In the genomic region with DNA sequence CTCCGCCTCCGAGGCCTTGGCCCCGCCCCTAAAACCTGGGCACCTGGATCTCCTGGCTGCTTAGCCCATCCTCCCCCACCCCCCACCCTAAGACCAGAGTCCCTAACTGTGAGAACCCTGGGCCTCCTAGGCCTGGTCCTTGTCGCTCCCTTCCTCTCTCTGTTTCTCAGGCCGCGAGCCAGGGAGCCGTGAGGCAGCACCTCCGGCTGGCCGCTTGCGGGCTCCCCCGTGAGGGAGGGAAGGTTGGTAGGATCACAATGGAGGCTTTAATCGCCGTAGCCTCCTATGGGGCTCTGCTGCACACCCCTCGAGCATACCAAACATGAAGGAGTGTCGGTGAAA, we compare ENCODE assay signal across 9 mouse cellular contexts. TPM values are rescaled to one million over a fixed set of nuclear protein-coding genes. Genes with fewer than 3 reads are reported as not detected.
DNase-seq lines count a peak whose midpoint lies in the region; ATAC-seq and TF ChIP-seq lines count a peak whose summit lies in the region.
"Had no signal": no experiment of that assay in that cellular context is flagged by ENCODE, and none has a peak within 500 bp of the region (broad histone marks: within the 10 kb centered on the region; RNA-seq: fewer than 3 reads in every experiment).

No protein-coding gene starts in this region.

- peak overlapping the region; percentile 86 for H3K9ac ChIP-seq in embryonic facial prominence, embryonic 13.5 days
- H3K9ac ChIP-seq in intestine, embryonic 16.5 days (ENCODE audit: low read depth, low read length) = peak overlapping the region; percentile 86

- H3K27ac ChIP-seq in layer of hippocampus, adult 2 months = peak overlapping the region; percentile 94
- peak overlapping the region; percentile 96 for H3K27ac ChIP-seq in embryonic facial prominence, embryonic 13.5 days
- H3K27ac ChIP-seq in intestine, embryonic 16.5 days (ENCODE audit: low read length) = peak overlapping the region; percentile 99

- H3K4me1 ChIP-seq in embryonic facial prominence, embryonic 13.5 days = peaks cover 67% of the 10 kb centered on the region
- H3K4me1 ChIP-seq in intestine, embryonic 16.5 days (ENCODE audit: control insufficient read depth, insufficient read depth, low read length) = peaks cover 50% of the 10 kb centered on the region

- H3K27me3 ChIP-seq in embryonic facial prominence, embryonic 13.5 days = no peaks in the 10 kb centered on the region
- H3K27me3 ChIP-seq in intestine, embryonic 16.5 days (replicated peaks; ENCODE audit: control insufficient read depth, insufficient read depth, low read length) = no peaks in the 10 kb centered on the region
- H3K27me3 ChIP-seq in myocyte (ENCODE audit: control insufficient read depth, insufficient read depth, insufficient read length) = no peaks in the 10 kb centered on the region

- intact Hi-C loops in gastrocnemius, postnatal 14 days (cut with DNase I; ENCODE audit: low total_unique reads) = no loop called here

- under 1% methylated on average over 15 of the region's 15 CpGs for WGBS in embryonic facial prominence, embryonic 13.5 days
- under 1% methylated on average over 15 of the region's 15 CpGs for WGBS in intestine, embryonic 16.5 days

- DNase-seq in layer of hippocampus, adult 2 months (ENCODE audit: low spot score in 2 of 2) = no peak
- DNase-seq in layer of hippocampus, adult 9-10 months (ENCODE audit: low spot score) = no peak
- DNase-seq in ovary, postnatal 10 days (ENCODE audit: low spot score) = no peak
- DNase-seq in gastrocnemius, postnatal 14 days = no peak
- DNase-seq in right cerebral cortex, postnatal 14 days = no peak

- H3K4me3 ChIP-seq in layer of hippocampus, adult 2 months = peak overlapping the region; percentile 81
- peak overlapping the region; percentile 82 for H3K4me3 ChIP-seq in embryonic facial prominence, embryonic 13.5 days
- H3K4me3 ChIP-seq in intestine, embryonic 16.5 days (ENCODE audit: low read length) = peak overlapping the region; percentile 81
- H3K4me3 ChIP-seq in myocyte = peak overlapping the region; percentile 97

- H3K4me2 ChIP-seq in embryonic facial prominence, embryonic 13.5 days = peak overlapping the region; percentile 95
- peak overlapping the region; percentile 99 for H3K4me2 ChIP-seq in intestine, embryonic 16.5 days (ENCODE audit: low read depth, low read length)
- peak overlapping the region; percentile 92 for H3K4me2 ChIP-seq in myocyte (ENCODE audit: low read depth)

- peaks cover 18% of the 10 kb centered on the region for H3K79me2 ChIP-seq in myocyte (ENCODE audit: control insufficient read depth, insufficient read depth)

- no peaks in the 10 kb centered on the region for H3K9me3 ChIP-seq in embryonic facial prominence, embryonic 13.5 days
- H3K9me3 ChIP-seq in intestine, embryonic 16.5 days (ENCODE audit: control insufficient read depth, low read length) = no peaks in the 10 kb centered on the region

- no peak for ATAC-seq in embryonic facial prominence, embryonic 13.5 days (ENCODE audit: insufficient number of reproducible peaks, insufficient read depth, low FRiP score, low TSS enrichment, low read depth)
- no peak for ATAC-seq in intestine, embryonic 16.5 days

- TF ChIP-seq POLR2A in myocyte (IDR thresholded peaks at IDR 0.05; ENCODE audit: insufficient read length, low read depth) = no peak

- peaks cover 12% of the 10 kb centered on the region for H3K36me3 ChIP-seq in embryonic facial prominence, embryonic 13.5 days
- H3K36me3 ChIP-seq in intestine, embryonic 16.5 days (ENCODE audit: control insufficient read depth, insufficient read depth, low read length) = 0 out of 2 replicates have a peak, but pooled peaks cover 2% of the 10 kb centered on the region
- no peaks in the 10 kb centered on the region for H3K36me3 ChIP-seq in myocyte (ENCODE audit: control insufficient read depth, insufficient read depth)

- peak overlapping the region; percentile 57 for H3ac ChIP-seq in myocyte (ENCODE audit: control insufficient read depth, insufficient read length)

- TF ChIP-seq CTCF in layer of hippocampus, adult 2 months (conservative IDR thresholded peaks at IDR 0.05) = peak; percentile 52

TF ChIP-seq in myocyte, 11 proteins besides CTCF, POLR2A, EP300 and RAD21:
- no peak for TF ChIP-seq E2F4 (IDR thresholded peaks at IDR 0.05; ENCODE audit: insufficient read depth)
- no peak for TF ChIP-seq USF1 (IDR thresholded peaks at IDR 0.05; ENCODE audit: low read depth)
- TF ChIP-seq MAX (IDR thresholded peaks at IDR 0.05; ENCODE audit: low read depth) = no peak
- no peak for TF ChIP-seq POLR2AphosphoS2 (IDR thresholded peaks at IDR 0.05; ENCODE audit: insufficient read length, low read depth)
- TF ChIP-seq MYOG (IDR thresholded peaks at IDR 0.05; ENCODE audit: control insufficient read depth in 1 of 3, insufficient read depth in 1 of 3, insufficient read length in 2 of 3, low read depth in 2 of 3) = no peak
- TF ChIP-seq MYOD1 (IDR thresholded peaks at IDR 0.05; ENCODE audit: control insufficient read depth in 1 of 3, insufficient read length in 2 of 3, low read depth in 2 of 3) = no peak
- no peak for TF ChIP-seq SRF (IDR thresholded peaks at IDR 0.05; ENCODE audit: control insufficient read depth, insufficient read length, low read depth)
- no peak for TF ChIP-seq TCF3 (IDR thresholded peaks at IDR 0.05; ENCODE audit: insufficient read length, low read depth)
- TF ChIP-seq CEBPB (IDR thresholded peaks at IDR 0.05; ENCODE audit: insufficient read depth, poor library complexity, severe bottlenecking) = no peak
TF ChIP-seq in myocyte: peak in this region for 0.

RNA-seq across cellular contexts. Expression of a gene that starts 0.4 kb away (rescaled TPM):
- total RNA-seq in layer of hippocampus, adult 2 months (2021) = 10 to 100 TPM; 81.5 to 89.0 TPM
- 31.9 and 35.2 TPM in 2 replicates for polyA plus RNA-seq in embryonic facial prominence, embryonic 13.5 days (2015; fragmentation: Nextera tagmentation; extraction: Ambion mirVana)
- 26.1 and 31.3 TPM in 2 replicates for polyA plus RNA-seq in intestine, embryonic 16.5 days (2015; fragmentation: Nextera tagmentation; extraction: Ambion mirVana)
- polyA plus RNA-seq in myocyte (2012; fragmentation: generic; extraction: Trizol) = 10.6 TPM
- 10 to 100 TPM in 1 of 2 experiments, 1 to 10 TPM in 1; 9.5 to 12.4 TPM for total RNA-seq in gastrocnemius, postnatal 14 days (2021)

RNA-seq across cellular contexts. Expression of a gene that starts 23.6 kb away (rescaled TPM):
- 100 to 1,000 TPM; 139 to 159 TPM for total RNA-seq in layer of hippocampus, adult 2 months (2021)
- 10.6 and 11.3 TPM in 2 replicates for polyA plus RNA-seq in embryonic facial prominence, embryonic 13.5 days (2015; fragmentation: Nextera tagmentation; extraction: Ambion mirVana)
- polyA plus RNA-seq in intestine, embryonic 16.5 days (2015; fragmentation: Nextera tagmentation; extraction: Ambion mirVana) = 30.6 and 31.4 TPM in 2 replicates
- polyA plus RNA-seq in myocyte (2012; fragmentation: generic; extraction: Trizol) = 1.5 TPM
- 10 to 100 TPM; 41.2 TPM for total RNA-seq in gastrocnemius, postnatal 14 days (2021)

RNA-seq across cellular contexts. Expression of a gene that starts 24.6 kb away (rescaled TPM):
- total RNA-seq in layer of hippocampus, adult 2 months (2021) = under 1 TPM; 0.56 to 0.90 TPM
- polyA plus RNA-seq in embryonic facial prominence, embryonic 13.5 days (2015; fragmentation: Nextera tagmentation; extraction: Ambion mirVana) = 0.23 and 0.25 TPM in 2 replicates
- polyA plus RNA-seq in intestine, embryonic 16.5 days (2015; fragmentation: Nextera tagmentation; extraction: Ambion mirVana) = 0.15 and 0.17 TPM in 2 replicates
- not detected for polyA plus RNA-seq in myocyte (2012; fragmentation: generic; extraction: Trizol)
- total RNA-seq in gastrocnemius, postnatal 14 days (2021) = not detected

RNA-seq across cellular contexts. Expression of a gene that starts 25.9 kb away (rescaled TPM):
- not detected for total RNA-seq in layer of hippocampus, adult 2 months (2021)
- polyA plus RNA-seq in embryonic facial prominence, embryonic 13.5 days (2015; fragmentation: Nextera tagmentation; extraction: Ambion mirVana) = not detected in 2 replicates
- not detected in 2 replicates for polyA plus RNA-seq in intestine, embryonic 16.5 days (2015; fragmentation: Nextera tagmentation; extraction: Ambion mirVana)
- not detected for polyA plus RNA-seq in myocyte (2012; fragmentation: generic; extraction: Trizol)
- not detected for total RNA-seq in gastrocnemius, postnatal 14 days (2021)
- polyA plus RNA-seq: large intestine, adult 2 months had no signal
